Comparison of ENCODE assay signal across 21 mouse cellular contexts in genomic region chr5:129952143-129952542, GRCm38 (mm10). TPM values are rescaled to one million over a fixed set of nuclear protein-coding genes. Genes with fewer than 3 reads are reported as not detected.
DNase-seq lines count a peak whose midpoint lies in the region; ATAC-seq lines count a peak whose summit lies in the region.
"Had no signal": no experiment of that assay in that cellular context is flagged by ENCODE, and none has a peak within 500 bp of the region (broad histone marks: within the 10 kb centered on the region; RNA-seq: fewer than 3 reads in every experiment).

No protein-coding gene starts in this region.

- ATAC-seq in liver, embryonic 13.5 days (ENCODE audit: low read depth): no peak
- ATAC-seq in midbrain, embryonic 11.5 days (ENCODE audit: low FRiP score): no peak
- ATAC-seq: forebrain, embryonic 14.5 days; forebrain, embryonic 16.5 days had no signal

- no peak overlapping the region for H3K4me3 ChIP-seq in liver, embryonic 13.5 days (replicated peaks)
- no peak overlapping the region for H3K4me3 ChIP-seq in midbrain, embryonic 11.5 days (ENCODE audit: low read depth, low read length)
- H3K4me3 ChIP-seq: embryonic facial prominence, embryonic 13.5 days; embryonic facial prominence, embryonic 15.5 days; erythroblast, embryonic 14.5 days; forebrain, embryonic 10.5 days; forebrain, embryonic 12.5 days had no signal

- H3K36me3 ChIP-seq in liver, embryonic 13.5 days: peaks cover 11% of the 10 kb centered on the region
- no peaks in the 10 kb centered on the region for H3K36me3 ChIP-seq in midbrain, embryonic 11.5 days (ENCODE audit: control insufficient read depth, insufficient read depth, low read length)
- H3K36me3 ChIP-seq: embryonic facial prominence, embryonic 13.5 days; embryonic facial prominence, embryonic 15.5 days; forebrain, embryonic 12.5 days had no signal

- 0 out of 2 replicates have a peak overlapping the region, but pooled peaks have one; percentile 59 for H3K27ac ChIP-seq in liver, embryonic 13.5 days
- no peak overlapping the region for H3K27ac ChIP-seq in midbrain, embryonic 11.5 days (ENCODE audit: low read depth, low read length)
- H3K27ac ChIP-seq: embryonic facial prominence, embryonic 13.5 days; embryonic facial prominence, embryonic 15.5 days; forebrain, embryonic 10.5 days; forebrain, embryonic 12.5 days had no signal

- H3K4me1 ChIP-seq in liver, embryonic 13.5 days (replicated peaks): peaks cover 69% of the 10 kb centered on the region
- no peaks in the 10 kb centered on the region for H3K4me1 ChIP-seq in midbrain, embryonic 11.5 days (ENCODE audit: control insufficient read depth, insufficient read depth, low read length)
- H3K4me1 ChIP-seq: embryonic facial prominence, embryonic 13.5 days; forebrain, embryonic 10.5 days; forebrain, embryonic 12.5 days had no signal

- no peaks in the 10 kb centered on the region for H3K9me3 ChIP-seq in liver, embryonic 13.5 days (replicated peaks)
- H3K9me3 ChIP-seq in midbrain, embryonic 11.5 days (ENCODE audit: control insufficient read depth, low read length): no peaks in the 10 kb centered on the region
- H3K9me3 ChIP-seq: embryonic facial prominence, embryonic 13.5 days; embryonic facial prominence, embryonic 15.5 days; forebrain, embryonic 10.5 days; forebrain, embryonic 12.5 days had no signal

- H3K27me3 ChIP-seq in liver, embryonic 13.5 days: no peaks in the 10 kb centered on the region
- H3K27me3 ChIP-seq in midbrain, embryonic 11.5 days (ENCODE audit: control insufficient read depth, insufficient read depth, low read length): no peaks in the 10 kb centered on the region
- H3K27me3 ChIP-seq: embryonic facial prominence, embryonic 13.5 days; embryonic facial prominence, embryonic 15.5 days; forebrain, embryonic 12.5 days had no signal

- 51% methylated on average over 4 of the region's 4 CpGs for WGBS in liver, embryonic 13.5 days (ENCODE audit: insufficient replicate concordance)
- WGBS in midbrain, embryonic 11.5 days: 95% methylated on average over 4 of the region's 4 CpGs

- no peak overlapping the region for H3K9ac ChIP-seq in liver, embryonic 13.5 days
- no peak overlapping the region for H3K9ac ChIP-seq in midbrain, embryonic 11.5 days (ENCODE audit: low read length)
- H3K9ac ChIP-seq: embryonic facial prominence, embryonic 13.5 days; embryonic facial prominence, embryonic 15.5 days; forebrain, embryonic 12.5 days had no signal

- DNase-seq in liver, embryonic 13.5 days: no peak
- no peak for DNase-seq in liver
- peak; percentile 26 for DNase-seq in MEL-GATA-1-ER (ENCODE audit: extremely low read depth, low read depth)
- DNase-seq in cerebellum, adult 9-10 months: no peak
- no peak for DNase-seq in midbrain, embryonic 11.5 days (ENCODE audit: low spot score, missing footprints)
- DNase-seq: adrenal gland, adult 2 months; adrenal gland, postnatal 10 days; adrenal gland, postnatal 25 days; cerebellum, adult 11-12 months; cerebellum, adult 2 months; cerebellum, adult 9-11 months; cerebellum, postnatal 14 days; cerebellum, postnatal 36 days; embryo, embryonic 11 days had no signal

- no peak overlapping the region for H3K4me2 ChIP-seq in liver, embryonic 13.5 days
- no peak overlapping the region for H3K4me2 ChIP-seq in midbrain, embryonic 11.5 days
- H3K4me2 ChIP-seq: embryonic facial prominence, embryonic 13.5 days; embryonic facial prominence, embryonic 15.5 days; forebrain, embryonic 12.5 days had no signal

RNA-seq across cellular contexts. Expression of gene Vkorc1l1, which starts 10.4 kb away (rescaled TPM):
- polyA plus RNA-seq in liver, embryonic 13.5 days (2015; fragmentation: Nextera tagmentation; extraction: Ambion mirVana): 22.9 and 29.4 TPM in 2 replicates
- 36.0 and 36.8 TPM in 2 replicates for polyA plus RNA-seq in midbrain, embryonic 11.5 days (2014; fragmentation: Nextera tagmentation; extraction: Ambion mirVana)

RNA-seq across cellular contexts. Expression of gene Nupr1l, which starts 43.8 kb away (rescaled TPM):
- 0.31 and 1.0 TPM in 2 replicates for polyA plus RNA-seq in liver, embryonic 13.5 days (2015; fragmentation: Nextera tagmentation; extraction: Ambion mirVana)
- polyA plus RNA-seq in midbrain, embryonic 11.5 days (2014; fragmentation: Nextera tagmentation; extraction: Ambion mirVana): 3.7 and 5.4 TPM in 2 replicates
- polyA plus RNA-seq: erythroblast, embryonic 14.5 days had no signal

RNA-seq across cellular contexts. Expression of gene Gusb, which starts 50.7 kb away (rescaled TPM):
- polyA plus RNA-seq in liver, embryonic 13.5 days (2015; fragmentation: Nextera tagmentation; extraction: Ambion mirVana): 42.0 and 47.9 TPM in 2 replicates
- polyA plus RNA-seq in midbrain, embryonic 11.5 days (2014; fragmentation: Nextera tagmentation; extraction: Ambion mirVana): 31.8 and 33.9 TPM in 2 replicates

RNA-seq across cellular contexts. Expression of gene Phkg1, which starts 53.8 kb away (rescaled TPM):
- polyA plus RNA-seq in liver, embryonic 13.5 days (2015; fragmentation: Nextera tagmentation; extraction: Ambion mirVana): 0.18 and 0.22 TPM in 2 replicates
- 0.18 and 0.22 TPM in 2 replicates for polyA plus RNA-seq in midbrain, embryonic 11.5 days (2014; fragmentation: Nextera tagmentation; extraction: Ambion mirVana)
- polyA plus RNA-seq: erythroblast, embryonic 14.5 days had no signal

RNA-seq across cellular contexts. Expression of gene Zbed5, which starts 56.6 kb away (rescaled TPM):
- polyA plus RNA-seq in liver, embryonic 13.5 days (2015; fragmentation: Nextera tagmentation; extraction: Ambion mirVana): 1.00 and 1.1 TPM in 2 replicates
- polyA plus RNA-seq in midbrain, embryonic 11.5 days (2014; fragmentation: Nextera tagmentation; extraction: Ambion mirVana): 7.1 and 9.3 TPM in 2 replicates
